Mouse (Mus musculus): ENCODE measurements around the gene Slc38a7.

DNA sequence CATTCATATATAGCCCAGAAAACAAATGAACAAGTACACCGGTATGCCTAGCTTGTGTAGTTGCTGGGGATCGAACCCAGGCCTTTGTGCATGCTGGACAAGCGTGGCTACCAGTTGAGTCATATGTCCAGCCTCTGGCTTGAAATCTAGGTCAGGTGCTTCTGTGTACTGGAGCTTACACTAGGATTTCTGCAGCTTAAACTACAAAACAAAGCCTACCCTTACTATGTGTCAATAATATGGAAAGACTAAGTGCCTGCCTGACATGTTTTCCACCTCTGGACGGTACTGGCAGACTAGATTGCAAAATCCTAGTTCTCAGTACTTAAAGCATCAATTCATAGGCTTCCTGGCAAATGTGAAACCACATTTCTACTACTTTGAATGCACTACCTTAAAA is 26.5 kb upstream of the Slc38a7 start:
- TF ChIP-seq CTCF (IDR thresholded peaks at IDR 0.05; ENCODE audit: low read depth) (no peak), EP300 (IDR thresholded peaks at IDR 0.05; ENCODE audit: low read depth) (no peak)
